Mouse (Mus musculus) small intestine, adult 2 months (tissue): ENCODE measurements at regions not wholly inside any gene's neighbourhood (a gene's known extent, or its start where the extent isn't known, plus 50 kb on each side); places are given as distances from the start of the nearest gene placed in this dataset.

Experiments used
- CTCF ChIP-seq: fragments of 200-500 bp; IDR thresholded peaks from 2 replicates; pipeline ENCODE4 v1.5.1; 2012; ENCODE audit warnings: low read depth, mild to moderate bottlenecking, control low read depth, inconsistent platforms, low read length, moderate library complexity, mixed read lengths; ENCODE audit not compliant: insufficient replicate concordance, insufficient read length; ENCODE audit errors: extremely low read depth
- POLR2A ChIP-seq: fragments of 200-500 bp; IDR thresholded peaks from 2 replicates; pipeline ENCODE4 v1.6.1; 2012; ENCODE audit warnings: low read depth, mild to moderate bottlenecking, control low read depth, inconsistent platforms, low read length, moderate library complexity

- TF ChIP-seq POLR2A (no peak), CTCF (no peak)
Observed at GRCm38 (mm10) chr4:71524255-71524970, 233.4 kb downstream of the Gm11232 start.
